In the genomic region with DNA sequence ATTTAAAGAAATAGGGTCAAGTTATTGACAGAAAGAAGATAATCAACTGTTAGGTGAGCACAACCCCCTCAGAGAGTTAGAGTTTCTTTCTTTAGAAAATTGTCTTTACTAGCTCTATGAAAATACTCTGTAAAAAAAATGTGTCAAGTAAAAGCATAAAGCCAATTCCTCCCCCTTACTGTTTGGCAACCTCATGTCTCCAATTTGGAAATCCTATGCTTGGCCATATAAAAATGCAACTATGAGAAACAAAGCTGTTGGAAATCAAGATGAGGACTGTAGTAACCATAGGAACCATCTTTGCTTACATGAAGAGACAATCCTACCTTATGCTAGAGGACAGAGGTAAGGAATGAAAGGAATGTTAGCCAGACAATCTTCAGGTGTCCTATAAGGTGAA, we compare ENCODE assay signal across 17 mouse cellular contexts.
A peak's percentile ranks its signal among the peaks of the same experiment; 100 is the strongest.
DNase-seq lines count a peak whose midpoint lies in the region; ATAC-seq lines count a peak whose summit lies in the region.
"Had no signal": no experiment of that assay in that cellular context is flagged by ENCODE, and none has a peak within 500 bp of the region (broad histone marks: within the 10 kb centered on the region; RNA-seq: fewer than 3 reads in every experiment).

No protein-coding gene starts in this region.

- intact Hi-C loops in left cerebral cortex, postnatal 4 days (cut with DNase I), result no loop called here

- peak; percentile 95 for ATAC-seq in frontal cortex, adult (ENCODE audit: low TSS enrichment)
- ATAC-seq: forebrain, embryonic 13.5 days; forebrain, embryonic 15.5 days had no signal

- no peak for DNase-seq in frontal cortex, postnatal 25 days (ENCODE audit: low spot score in 2 of 2)
- peak; percentile 13 for DNase-seq in left cerebral cortex, adult 11 months (ENCODE audit: low spot score)
- no peak for DNase-seq in left cerebral cortex, postnatal 4 days
- DNase-seq in telencephalon, adult 2 months (ENCODE audit: low read depth, low spot score), result peak; percentile 55
- DNase-seq in cerebellum, postnatal 14 days, result no peak
- DNase-seq: adrenal gland, adult 2 months; adrenal gland, postnatal 10 days; adrenal gland, postnatal 25 days; cerebellum, adult 11-12 months; cerebellum, adult 2 months; cerebellum, adult 9-10 months; cerebellum, postnatal 10 days; cerebellum, postnatal 36 days; embryo, embryonic 11 days had no signal

Comparison
In these comparisons a context has a peak if more than half of its experiments do, and no peak if none do; other contexts are left out.
1. DNase-seq: peak in left cerebral cortex, adult 11 months (single experiment) and telencephalon, adult 2 months (single experiment); none in frontal cortex, postnatal 25 days (0 of 2), left cerebral cortex, postnatal 4 days (single experiment) and cerebellum, postnatal 14 days (0 of 2).